Mouse (Mus musculus) limb, embryonic 14.5 days (tissue): ENCODE results near the gene Uap1l1. TPM values are rescaled to one million over a fixed set of nuclear protein-coding genes. Genes with fewer than 3 reads are reported as not detected.

Source experiments
- ATAC-seq: fragments of 200-750 bp; cut with Nextera tagmentation; 2 replicates; pipeline ENCODE4 v1.8.0; 2017; ENCODE audit warnings: low read depth, moderate number of reproducible peaks, moderate TSS enrichment; ENCODE audit not compliant: low FRiP score
- DNase-seq: peaks from one replicate; pipeline ENCODE4 v3.0.0-alpha.2; 2015; ENCODE audit warnings: low spot score
- H3K27ac ChIP-seq: fragments of 300-500 bp; sonication (generic); replicated peaks from 2 replicates; pipeline ENCODE4 v1.5.1; 2014; ENCODE audit warnings: low read depth, mild to moderate bottlenecking, low read length, moderate library complexity, mixed read lengths
- H3K27me3 ChIP-seq: fragments of 300-500 bp; sonication (generic); 2 replicates; pipeline ENCODE4 v1.6.1; 2014; ENCODE audit warnings: low read length, mixed read lengths; ENCODE audit not compliant: control insufficient read depth, insufficient read depth
- H3K36me3 ChIP-seq: fragments of 300-500 bp; sonication (generic); 2 replicates; pipeline ENCODE4 v1.6.1; 2014; ENCODE audit warnings: mild to moderate bottlenecking, low read length, moderate library complexity, mixed read lengths; ENCODE audit not compliant: control insufficient read depth, insufficient read depth
- H3K4me1 ChIP-seq: fragments of 300-500 bp; sonication (generic); 2 replicates; pipeline ENCODE4 v1.6.1; 2014; ENCODE audit warnings: antibody characterized with exemption, low read length, mixed read lengths; ENCODE audit not compliant: control insufficient read depth, insufficient read depth
- H3K4me2 ChIP-seq: fragments of 300-500 bp; sonication (generic); replicated peaks from 2 replicates; pipeline ENCODE4 v1.6.1; 2014; ENCODE audit warnings: low read depth, mild to moderate bottlenecking, low read length, moderate library complexity; ENCODE audit not compliant: severe bottlenecking
- H3K4me3 ChIP-seq: fragments of 300-500 bp; sonication (generic); replicated peaks from 2 replicates; pipeline ENCODE4 v1.5.1; 2014; ENCODE audit warnings: low read length
- H3K9ac ChIP-seq: fragments of 300-500 bp; sonication (generic); 2 replicates; pipeline ENCODE4 v1.6.1; 2014; ENCODE audit warnings: mild to moderate bottlenecking, low read depth, low read length, moderate library complexity; ENCODE audit not compliant: severe bottlenecking
- H3K9me3 ChIP-seq: fragments of 300-500 bp; sonication (generic); 2 replicates; pipeline ENCODE4 v1.6.1; 2016; ENCODE audit warnings: low read length; ENCODE audit not compliant: control insufficient read depth
- POLR2A ChIP-seq: fragments of 200-500 bp; IDR thresholded peaks from 2 replicates; pipeline ENCODE4 v1.8.0; 2012; ENCODE audit warnings: inconsistent platforms, mild to moderate bottlenecking, moderate library complexity, borderline replicate concordance; ENCODE audit not compliant: insufficient read depth, insufficient read length; ENCODE audit errors: extremely low read depth
- WGBS: fragments of 180-500 bp; shearing (Covaris S2); extraction: QIAGEN DNeasy Blood & Tissue Kit; methylation state at CpG from one replicate; pipeline ENCODE4 v1.1.7; 2014; 5-methylcytosine and 5-hydroxymethylcytosine counted together
- polyA plus RNA-seq, 2 experiments: library from polyadenylated mRNA; depleted of rRNA in 1 of 2; stranded (reverse) in 1 of 2; unstranded in 1 of 2; fragments of >200 nt; fragmentation: Nextera tagmentation in 1 of 2; extraction: Ambion mirVana in 1 of 2; gene quantifications; 2 replicates each; pipeline versions ENCODE4 v1.2.1 to v1.2.3; 2012 to 2014

Uap1l1 gene
- polyA plus RNA-seq, 2 experiments, result 8.2 to 15.8 TPM

- WGBS, result 1% methylated on average over 18 of the region's 22 CpGs
- ATAC-seq (no peak), DNase-seq (no peak)
- Histone ChIP-seq H3K4me1 (no peaks in the 10 kb centered on the region), H3K36me3 (no peaks in the 10 kb centered on the region), H3K4me3 (no peak overlapping the region), H3K9ac (no peak overlapping the region), H3K9me3 (no peaks in the 10 kb centered on the region), H3K27ac (no peak overlapping the region), H3K27me3 (peaks cover 44% of the 10 kb centered on the region), H3K4me2 (no peak overlapping the region)
- TF ChIP-seq POLR2A, result no peak
These were observed 54.5 kb downstream of the Uap1l1 start for GRCm38 (mm10) chr2:25310969-25311368.

GRCm38 (mm10) chr2:25310180-25310579, 55.3 kb downstream of the Uap1l1 start:
- H3K4me2 ChIP-seq, result no peak overlapping the region
- H3K27ac ChIP-seq, result no peak overlapping the region
- TF ChIP-seq POLR2A, result no peak
- H3K4me1 ChIP-seq, result no peaks in the 10 kb centered on the region
- peaks cover 44% of the 10 kb centered on the region for H3K27me3 ChIP-seq
- H3K9me3 ChIP-seq, result no peaks in the 10 kb centered on the region
- H3K36me3 ChIP-seq, result no peaks in the 10 kb centered on the region
- H3K9ac ChIP-seq, result no peak overlapping the region
- WGBS, result 51% methylated on average over 10 of the region's 10 CpGs
- ATAC-seq (no peak), DNase-seq (no peak)
- no peak overlapping the region for H3K4me3 ChIP-seq

Other genes starting within 250 kb of the Uap1l1 start
Only the 30 nearest of the 37 such genes appear.
- 5.9 and 6.4 TPM in 2 replicates for gene Tor4a, start 168.8 kb downstream of the Uap1l1 start, polyA plus RNA-seq (2012; rRNA removed)
- 8.1 and 8.5 TPM in 2 replicates for gene Tor4a, start 168.8 kb downstream of the Uap1l1 start, polyA plus RNA-seq (2014; fragmentation: Nextera tagmentation; extraction: Ambion mirVana)
- 84.4 and 98.3 TPM in 2 replicates for gene Nelfb, start 154.2 kb downstream of the Uap1l1 start, polyA plus RNA-seq (2012; rRNA removed)
- gene Nelfb, start 154.2 kb downstream of the Uap1l1 start, polyA plus RNA-seq (2014; fragmentation: Nextera tagmentation; extraction: Ambion mirVana), result 88.4 and 106 TPM in 2 replicates
- gene Stpg3, start 151.0 kb downstream of the Uap1l1 start, polyA plus RNA-seq (2012; rRNA removed), result not detected in 2 replicates
- gene Stpg3, start 151.0 kb downstream of the Uap1l1 start, polyA plus RNA-seq (2014; fragmentation: Nextera tagmentation; extraction: Ambion mirVana), result not detected in 2 replicates
- gene Fam166a, start 146.9 kb downstream of the Uap1l1 start, polyA plus RNA-seq (2012; rRNA removed), result not detected in 2 replicates
- gene Fam166a, start 146.9 kb downstream of the Uap1l1 start, polyA plus RNA-seq (2014; fragmentation: Nextera tagmentation; extraction: Ambion mirVana), result 0.17 TPM in 1 of 2 replicates, not detected in the other
- gene Tubb4b, start 141.0 kb downstream of the Uap1l1 start, polyA plus RNA-seq (2012; rRNA removed), result 501 and 550 TPM in 2 replicates
- gene Tubb4b, start 141.0 kb downstream of the Uap1l1 start, polyA plus RNA-seq (2014; fragmentation: Nextera tagmentation; extraction: Ambion mirVana), result 404 and 419 TPM in 2 replicates
- gene Slc34a3, start 131.3 kb downstream of the Uap1l1 start, polyA plus RNA-seq (2012; rRNA removed), result 0.19 TPM in 1 of 2 replicates, not detected in the other
- not detected in 2 replicates for gene Slc34a3, start 131.3 kb downstream of the Uap1l1 start, polyA plus RNA-seq (2014; fragmentation: Nextera tagmentation; extraction: Ambion mirVana)
- 0.05 TPM in 1 of 2 replicates, not detected in the other for gene Rnf224, start 128.9 kb downstream of the Uap1l1 start, polyA plus RNA-seq (2012; rRNA removed)
- not detected in 2 replicates for gene Rnf224, start 128.9 kb downstream of the Uap1l1 start, polyA plus RNA-seq (2014; fragmentation: Nextera tagmentation; extraction: Ambion mirVana)
- 14.8 and 19.1 TPM in 2 replicates for gene Rnf208, start 123.4 kb downstream of the Uap1l1 start, polyA plus RNA-seq (2012; rRNA removed)
- 13.0 and 15.8 TPM in 2 replicates for gene Rnf208, start 123.4 kb downstream of the Uap1l1 start, polyA plus RNA-seq (2014; fragmentation: Nextera tagmentation; extraction: Ambion mirVana)
- gene Cysrt1, start 123.2 kb downstream of the Uap1l1 start, polyA plus RNA-seq (2012; rRNA removed), result 0.65 and 1.5 TPM in 2 replicates
- 2.8 and 7.6 TPM in 2 replicates for gene Cysrt1, start 123.2 kb downstream of the Uap1l1 start, polyA plus RNA-seq (2014; fragmentation: Nextera tagmentation; extraction: Ambion mirVana)
- gene AL732309.1, start 118.8 kb downstream of the Uap1l1 start, polyA plus RNA-seq (2012; rRNA removed), result 19.2 and 24.6 TPM in 2 replicates
- 6.4 and 8.3 TPM in 2 replicates for gene AL732309.1, start 118.8 kb downstream of the Uap1l1 start, polyA plus RNA-seq (2014; fragmentation: Nextera tagmentation; extraction: Ambion mirVana)
- gene Tmem203, start 110.2 kb downstream of the Uap1l1 start, polyA plus RNA-seq (2012; rRNA removed), result 29.7 and 33.9 TPM in 2 replicates
- 16.3 and 21.8 TPM in 2 replicates for gene Tmem203, start 110.2 kb downstream of the Uap1l1 start, polyA plus RNA-seq (2014; fragmentation: Nextera tagmentation; extraction: Ambion mirVana)
- gene Tprn, start 103.1 kb downstream of the Uap1l1 start, polyA plus RNA-seq (2012; rRNA removed), result 4.9 and 6.0 TPM in 2 replicates
- 6.1 and 6.8 TPM in 2 replicates for gene Tprn, start 103.1 kb downstream of the Uap1l1 start, polyA plus RNA-seq (2014; fragmentation: Nextera tagmentation; extraction: Ambion mirVana)
- gene Ssna1, start 93.2 kb downstream of the Uap1l1 start, polyA plus RNA-seq (2012; rRNA removed), result 124 and 135 TPM in 2 replicates
- gene Ssna1, start 93.2 kb downstream of the Uap1l1 start, polyA plus RNA-seq (2014; fragmentation: Nextera tagmentation; extraction: Ambion mirVana), result 254 and 267 TPM in 2 replicates
- 121 and 165 TPM in 2 replicates for gene Anapc2, start 93.2 kb downstream of the Uap1l1 start, polyA plus RNA-seq (2012; rRNA removed)
- gene Anapc2, start 93.2 kb downstream of the Uap1l1 start, polyA plus RNA-seq (2014; fragmentation: Nextera tagmentation; extraction: Ambion mirVana), result 117 and 126 TPM in 2 replicates
- gene Tmem210, start 77.5 kb downstream of the Uap1l1 start, polyA plus RNA-seq (2012; rRNA removed), result not detected in 2 replicates
- not detected in 2 replicates for gene Tmem210, start 77.5 kb downstream of the Uap1l1 start, polyA plus RNA-seq (2014; fragmentation: Nextera tagmentation; extraction: Ambion mirVana)
- 0.09 TPM in 1 of 2 replicates, not detected in the other for gene Lrrc26, start 75.8 kb downstream of the Uap1l1 start, polyA plus RNA-seq (2012; rRNA removed)
- 0.15 TPM in 1 of 2 replicates, not detected in the other for gene Lrrc26, start 75.8 kb downstream of the Uap1l1 start, polyA plus RNA-seq (2014; fragmentation: Nextera tagmentation; extraction: Ambion mirVana)
- gene Grin1, start 46.5 kb downstream of the Uap1l1 start, polyA plus RNA-seq (2012; rRNA removed), result 0.34 and 0.42 TPM in 2 replicates
- gene Grin1, start 46.5 kb downstream of the Uap1l1 start, polyA plus RNA-seq (2014; fragmentation: Nextera tagmentation; extraction: Ambion mirVana), result 0.43 and 1.3 TPM in 2 replicates
- gene Man1b1, start 33.3 kb downstream of the Uap1l1 start, polyA plus RNA-seq (2012; rRNA removed), result 34.8 and 35.3 TPM in 2 replicates
- 70.2 and 83.5 TPM in 2 replicates for gene Man1b1, start 33.3 kb downstream of the Uap1l1 start, polyA plus RNA-seq (2014; fragmentation: Nextera tagmentation; extraction: Ambion mirVana)
- gene Dpp7, start 9.3 kb downstream of the Uap1l1 start, polyA plus RNA-seq (2012; rRNA removed), result 43.6 and 50.6 TPM in 2 replicates
- 24.7 and 25.8 TPM in 2 replicates for gene Dpp7, start 9.3 kb downstream of the Uap1l1 start, polyA plus RNA-seq (2014; fragmentation: Nextera tagmentation; extraction: Ambion mirVana)
- gene Sapcd2, start 6.6 kb upstream of the Uap1l1 start, polyA plus RNA-seq (2012; rRNA removed), result 42.5 and 59.7 TPM in 2 replicates
- 33.1 and 35.9 TPM in 2 replicates for gene Sapcd2, start 6.6 kb upstream of the Uap1l1 start, polyA plus RNA-seq (2014; fragmentation: Nextera tagmentation; extraction: Ambion mirVana)
- 3.3 and 3.9 TPM in 2 replicates for gene Entpd2, start 30.2 kb upstream of the Uap1l1 start, polyA plus RNA-seq (2012; rRNA removed)
- gene Entpd2, start 30.2 kb upstream of the Uap1l1 start, polyA plus RNA-seq (2014; fragmentation: Nextera tagmentation; extraction: Ambion mirVana), result 2.1 and 2.6 TPM in 2 replicates
- 76.2 TPM in 2 replicates for gene Npdc1, start 33.7 kb upstream of the Uap1l1 start, polyA plus RNA-seq (2012; rRNA removed)
- gene Npdc1, start 33.7 kb upstream of the Uap1l1 start, polyA plus RNA-seq (2014; fragmentation: Nextera tagmentation; extraction: Ambion mirVana), result 38.9 and 42.9 TPM in 2 replicates
- gene Fut7, start 57.6 kb upstream of the Uap1l1 start, polyA plus RNA-seq (2012; rRNA removed), result 0.05 and 0.11 TPM in 2 replicates
- not detected in 2 replicates for gene Fut7, start 57.6 kb upstream of the Uap1l1 start, polyA plus RNA-seq (2014; fragmentation: Nextera tagmentation; extraction: Ambion mirVana)
- 15.3 and 17.4 TPM in 2 replicates for gene Abca2, start 63.0 kb upstream of the Uap1l1 start, polyA plus RNA-seq (2012; rRNA removed)
- 5.9 and 7.4 TPM in 2 replicates for gene Abca2, start 63.0 kb upstream of the Uap1l1 start, polyA plus RNA-seq (2014; fragmentation: Nextera tagmentation; extraction: Ambion mirVana)
- 7.7 and 10.9 TPM in 2 replicates for gene Clic3, start 91.2 kb upstream of the Uap1l1 start, polyA plus RNA-seq (2012; rRNA removed)
- 13.4 and 22.5 TPM in 2 replicates for gene Clic3, start 91.2 kb upstream of the Uap1l1 start, polyA plus RNA-seq (2014; fragmentation: Nextera tagmentation; extraction: Ambion mirVana)
- 65.6 and 71.0 TPM in 2 replicates for gene Paxx, start 95.4 kb upstream of the Uap1l1 start, polyA plus RNA-seq (2012; rRNA removed)
- gene Paxx, start 95.4 kb upstream of the Uap1l1 start, polyA plus RNA-seq (2014; fragmentation: Nextera tagmentation; extraction: Ambion mirVana), result 34.0 and 44.9 TPM in 2 replicates
- 0.87 and 2.4 TPM in 2 replicates for gene Ptgds, start 104.4 kb upstream of the Uap1l1 start, polyA plus RNA-seq (2012; rRNA removed)
- 4.0 and 4.1 TPM in 2 replicates for gene Ptgds, start 104.4 kb upstream of the Uap1l1 start, polyA plus RNA-seq (2014; fragmentation: Nextera tagmentation; extraction: Ambion mirVana)
- gene Lcn12, start 128.2 kb upstream of the Uap1l1 start, polyA plus RNA-seq (2012; rRNA removed), result not detected in 2 replicates
- not detected in 2 replicates for gene Lcn12, start 128.2 kb upstream of the Uap1l1 start, polyA plus RNA-seq (2014; fragmentation: Nextera tagmentation; extraction: Ambion mirVana)
- 46.2 and 49.2 TPM in 2 replicates for gene Fbxw5, start 135.1 kb upstream of the Uap1l1 start, polyA plus RNA-seq (2012; rRNA removed)
- gene Fbxw5, start 135.1 kb upstream of the Uap1l1 start, polyA plus RNA-seq (2014; fragmentation: Nextera tagmentation; extraction: Ambion mirVana), result 70.0 and 76.9 TPM in 2 replicates
- 4.2 and 5.5 TPM in 2 replicates for gene C8g, start 136.0 kb upstream of the Uap1l1 start, polyA plus RNA-seq (2012; rRNA removed)
- 4.4 and 4.6 TPM in 2 replicates for gene C8g, start 136.0 kb upstream of the Uap1l1 start, polyA plus RNA-seq (2014; fragmentation: Nextera tagmentation; extraction: Ambion mirVana)